Mouse (Mus musculus) embryonic facial prominence, embryonic 14.5 days (tissue): ENCODE measurements at regions not wholly inside any gene's neighbourhood (a gene's known extent, or its start where the extent isn't known, plus 50 kb on each side); places are given as distances from the start of the nearest gene placed in this dataset.

Experiments
- ATAC-seq: fragments of 200-750 bp; cut with Nextera tagmentation; 2 replicates; pipeline ENCODE4 v1.8.0; 2017; ENCODE audit warnings: low read depth, moderate number of reproducible peaks, moderate TSS enrichment
- DNase-seq: peaks from one replicate; pipeline ENCODE4 v3.0.0-alpha.2; 2015; ENCODE audit warnings: low spot score
- H3K27ac ChIP-seq: fragments of 300-500 bp; sonication (generic); replicated peaks from 2 replicates; pipeline ENCODE4 v1.5.1; 2014; ENCODE audit warnings: low read depth, mild to moderate bottlenecking, low read length, moderate library complexity
- H3K27me3 ChIP-seq: fragments of 300-500 bp; sonication (generic); replicated peaks from 2 replicates; pipeline ENCODE4 v1.6.1; 2014; ENCODE audit warnings: low read length; ENCODE audit not compliant: control insufficient read depth, insufficient read depth
- H3K36me3 ChIP-seq: fragments of 300-500 bp; sonication (generic); 2 replicates; pipeline ENCODE4 v1.6.1; 2014; ENCODE audit warnings: low read length, mixed read lengths; ENCODE audit not compliant: control insufficient read depth, insufficient read depth
- H3K4me1 ChIP-seq: fragments of 300-500 bp; sonication (generic); 2 replicates; pipeline ENCODE4 v1.6.1; 2014; ENCODE audit warnings: antibody characterized with exemption, low read length; ENCODE audit not compliant: control insufficient read depth, insufficient read depth
- H3K4me2 ChIP-seq: fragments of 300-500 bp; sonication (generic); 2 replicates; pipeline ENCODE4 v1.6.1; 2014; ENCODE audit warnings: low read depth, mild to moderate bottlenecking, low read length, moderate library complexity, mixed read lengths
- H3K4me3 ChIP-seq: fragments of 300-500 bp; sonication (generic); 2 replicates; pipeline ENCODE4 v1.5.1; 2014; ENCODE audit warnings: low read depth, mild to moderate bottlenecking, low read length
- H3K9ac ChIP-seq: fragments of 300-500 bp; sonication (generic); 2 replicates; pipeline ENCODE4 v1.6.1; 2014; ENCODE audit warnings: low read depth, mild to moderate bottlenecking, low read length, moderate library complexity, mixed read lengths
- H3K9me3 ChIP-seq: fragments of 300-500 bp; sonication (generic); 2 replicates; pipeline ENCODE4 v1.6.1; 2016; ENCODE audit warnings: low read length; ENCODE audit not compliant: control insufficient read depth
- WGBS: fragments of 180-500 bp; shearing (Covaris S2); extraction: QIAGEN DNeasy Blood & Tissue Kit; methylation state at CpG from one replicate; pipeline ENCODE4 v1.1.7; 2014; 5-methylcytosine and 5-hydroxymethylcytosine counted together

DNA sequence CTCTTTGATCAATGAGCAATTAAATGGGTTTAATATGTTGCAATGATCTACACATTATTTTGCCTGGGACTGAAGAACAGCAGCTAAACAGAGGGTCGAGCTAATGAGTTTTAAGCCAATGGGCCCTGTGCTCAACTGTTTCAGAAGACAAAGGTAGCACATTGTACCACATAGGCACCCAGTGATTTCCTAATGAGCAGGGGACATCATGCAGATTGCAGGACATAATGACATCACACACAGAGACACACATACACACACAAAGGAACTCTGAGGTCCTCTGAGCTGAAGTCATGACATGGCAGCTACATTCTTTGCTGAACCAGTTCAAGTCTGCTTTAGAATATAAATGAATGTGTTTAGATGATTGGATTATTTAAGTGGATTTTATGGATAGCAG is 71.9 kb downstream of the Zfp330 start:
- Histone ChIP-seq H3K9me3 (no peaks in the 10 kb centered on the region), H3K4me2 (no peak overlapping the region), H3K36me3 (no peaks in the 10 kb centered on the region), H3K9ac (no peak overlapping the region), H3K27me3 (no peaks in the 10 kb centered on the region), H3K4me1 (no peaks in the 10 kb centered on the region), H3K4me3 (no peak overlapping the region), H3K27ac (no peak overlapping the region)
- ATAC-seq (no peak), DNase-seq (no peak)
- 79% methylated on average over 1 of the region's 1 CpGs for WGBS

DNA sequence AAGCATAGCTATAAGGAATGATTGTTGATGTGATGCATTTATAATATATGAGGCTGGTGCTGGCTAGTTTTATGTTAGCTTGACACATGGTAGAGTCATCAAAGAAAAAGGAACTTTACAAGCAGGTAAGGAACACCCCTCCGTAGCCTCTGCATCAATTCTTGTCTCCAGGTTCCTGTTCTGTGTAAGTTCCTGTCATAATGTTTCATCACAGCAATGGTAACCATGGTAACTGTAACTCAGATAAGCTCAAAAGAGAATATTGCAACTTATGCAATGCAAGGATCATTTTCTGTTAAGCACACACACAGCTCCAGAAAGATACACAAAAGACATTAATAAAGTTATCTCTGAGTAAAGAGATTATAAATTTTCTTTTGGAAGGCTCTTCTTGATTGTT is 73.5 kb downstream of the Zfp330 start:
- H3K27me3 ChIP-seq = no peaks in the 10 kb centered on the region
- H3K27ac ChIP-seq = no peak overlapping the region
- H3K4me1 ChIP-seq = no peaks in the 10 kb centered on the region
- WGBS = 62% methylated on average over 1 of the region's 1 CpGs
- DNase-seq = no peak
- H3K4me3 ChIP-seq = no peak overlapping the region
- no peaks in the 10 kb centered on the region for H3K36me3 ChIP-seq
- no peak overlapping the region for H3K4me2 ChIP-seq
- ATAC-seq = no peak
- H3K9me3 ChIP-seq = no peaks in the 10 kb centered on the region
- no peak overlapping the region for H3K9ac ChIP-seq

DNA sequence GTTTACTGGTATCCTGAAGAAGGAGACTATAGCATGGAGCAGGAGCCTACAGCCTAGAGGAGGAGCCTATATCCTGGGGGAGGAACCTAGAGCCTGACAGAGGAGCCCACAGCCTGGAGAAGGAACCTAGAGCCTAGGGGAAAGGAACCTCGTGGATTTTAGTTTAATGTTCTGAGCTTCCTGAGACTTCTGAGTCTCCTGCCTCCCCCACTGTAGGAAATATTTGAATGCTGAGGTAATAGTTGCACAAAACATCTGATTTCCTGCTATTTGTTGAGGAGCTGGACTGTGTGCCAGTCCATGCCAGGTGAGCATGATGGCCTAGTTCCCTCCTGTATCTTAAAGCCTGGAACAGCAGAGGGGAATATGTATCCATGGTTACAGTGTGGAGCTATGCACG is 74.7 kb downstream of the Zfp330 start:
- no peaks in the 10 kb centered on the region for H3K4me1 ChIP-seq
- H3K36me3 ChIP-seq = no peaks in the 10 kb centered on the region
- 64% methylated on average over 2 of the region's 2 CpGs for WGBS
- no peaks in the 10 kb centered on the region for H3K9me3 ChIP-seq
- H3K27ac ChIP-seq = no peak overlapping the region
- no peak for ATAC-seq
- H3K27me3 ChIP-seq = no peaks in the 10 kb centered on the region
- no peak overlapping the region for H3K4me3 ChIP-seq
- no peak overlapping the region for H3K9ac ChIP-seq
- H3K4me2 ChIP-seq = no peak overlapping the region
- no peak for DNase-seq

DNA sequence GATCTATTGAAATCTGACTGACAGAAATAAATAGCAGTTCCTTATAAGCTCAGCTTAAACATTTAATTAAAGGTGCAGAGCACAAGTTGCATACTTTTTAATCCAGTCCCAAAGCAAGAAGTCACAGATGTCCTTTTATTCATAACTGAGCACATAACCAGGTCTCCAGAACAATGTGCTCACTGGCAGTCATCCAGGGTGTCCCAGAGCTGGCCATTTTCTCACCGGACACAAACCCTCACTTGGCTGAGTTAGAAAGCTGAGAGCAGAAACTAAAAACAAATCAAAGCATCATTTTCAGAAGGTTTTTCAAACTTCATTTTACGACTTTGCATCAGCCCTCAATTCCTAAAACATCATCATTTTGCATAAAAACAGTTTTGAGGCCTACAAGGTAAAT is 75.9 kb downstream of the Zfp330 start:
- no peaks in the 10 kb centered on the region for H3K36me3 ChIP-seq
- no peak overlapping the region for H3K4me3 ChIP-seq
- no peaks in the 10 kb centered on the region for H3K9me3 ChIP-seq
- no peaks in the 10 kb centered on the region for H3K27me3 ChIP-seq
- ATAC-seq (no peak), DNase-seq (no peak)
- no peak overlapping the region for H3K9ac ChIP-seq
- 56% methylated on average over 2 of the region's 2 CpGs for WGBS
- no peaks in the 10 kb centered on the region for H3K4me1 ChIP-seq
- H3K27ac ChIP-seq = no peak overlapping the region
- H3K4me2 ChIP-seq = no peak overlapping the region

DNA sequence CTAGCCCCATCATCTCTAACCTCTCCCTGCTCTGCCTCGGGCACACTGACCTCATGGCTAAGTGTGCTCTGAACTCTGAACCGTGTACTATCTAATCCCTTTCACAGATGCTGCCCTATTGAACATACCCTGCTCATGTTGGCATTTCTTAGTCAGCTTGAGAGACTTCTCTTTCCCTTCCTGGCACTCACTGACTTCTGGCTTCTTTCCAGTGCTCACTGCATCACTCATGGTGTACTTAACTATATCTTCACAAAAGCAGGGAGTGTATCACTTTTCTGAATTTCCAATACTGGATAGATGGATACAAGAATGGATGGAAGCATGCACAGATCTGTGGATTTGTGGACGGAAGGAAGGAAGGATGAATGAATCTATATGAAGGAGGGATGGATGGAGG is 80.9 kb downstream of the Zfp330 start:
- no peaks in the 10 kb centered on the region for H3K36me3 ChIP-seq
- H3K9me3 ChIP-seq = no peaks in the 10 kb centered on the region
- no peak overlapping the region for H3K9ac ChIP-seq
- no peak overlapping the region for H3K27ac ChIP-seq
- WGBS = 72% methylated on average over 3 of the region's 3 CpGs
- no peaks in the 10 kb centered on the region for H3K4me1 ChIP-seq
- no peaks in the 10 kb centered on the region for H3K27me3 ChIP-seq
- no peak overlapping the region for H3K4me2 ChIP-seq
- DNase-seq (no peak), ATAC-seq (no peak)
- no peak overlapping the region for H3K4me3 ChIP-seq

DNA sequence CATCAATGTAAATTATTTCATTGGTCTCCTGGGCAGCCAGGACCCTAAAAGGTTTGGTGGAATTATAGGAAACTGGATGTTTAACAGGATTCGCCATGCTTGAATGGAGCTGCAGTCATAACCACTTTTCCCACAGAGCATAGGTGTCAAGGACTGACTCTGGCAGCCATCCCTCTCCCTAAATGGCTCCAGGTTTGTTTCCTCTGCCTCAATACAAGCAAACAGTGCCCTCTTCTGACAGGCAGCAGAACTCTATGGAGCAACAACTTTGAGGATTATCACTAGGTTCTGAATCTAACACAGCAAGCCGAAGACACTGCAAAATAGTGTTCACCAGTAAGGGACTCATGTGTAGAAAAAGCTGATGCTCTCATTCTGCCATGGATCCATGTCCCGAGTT is 84.6 kb downstream of the Zfp330 start:
- no peak overlapping the region for H3K4me2 ChIP-seq
- no peak overlapping the region for H3K9ac ChIP-seq
- H3K27ac ChIP-seq = no peak overlapping the region
- 46% methylated on average over 3 of the region's 3 CpGs for WGBS
- ATAC-seq (peak; percentile 71), DNase-seq (peak; percentile 78)
- no peaks in the 10 kb centered on the region for H3K9me3 ChIP-seq
- H3K27me3 ChIP-seq = no peaks in the 10 kb centered on the region
- H3K4me1 ChIP-seq = no peaks in the 10 kb centered on the region
- no peak overlapping the region for H3K4me3 ChIP-seq
- no peaks in the 10 kb centered on the region for H3K36me3 ChIP-seq

DNA sequence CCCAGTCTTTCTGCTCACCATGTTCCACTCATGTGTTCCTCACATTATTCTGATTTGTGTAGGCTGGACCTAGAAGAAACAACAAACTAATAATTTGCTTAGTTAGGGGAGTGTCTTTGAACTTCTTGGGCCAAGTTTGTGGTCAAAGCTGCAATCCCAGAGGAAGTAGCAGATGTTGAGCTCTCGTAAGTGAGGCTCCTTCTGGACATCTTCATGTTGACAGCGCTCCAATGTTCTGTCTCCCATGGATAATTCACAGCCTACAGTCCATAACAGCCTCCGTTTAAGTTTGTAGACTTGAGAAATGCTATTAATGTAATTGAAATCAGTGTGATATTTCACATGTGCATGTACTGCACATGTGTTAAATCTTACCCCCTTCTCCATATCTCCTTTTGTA is 88.0 kb downstream of the Zfp330 start:
- H3K9me3 ChIP-seq = no peaks in the 10 kb centered on the region
- no peak for ATAC-seq
- H3K4me3 ChIP-seq = no peak overlapping the region
- H3K4me2 ChIP-seq = no peak overlapping the region
- no peaks in the 10 kb centered on the region for H3K27me3 ChIP-seq
- DNase-seq = peak; percentile 27
- H3K36me3 ChIP-seq = no peaks in the 10 kb centered on the region
- no peak overlapping the region for H3K9ac ChIP-seq
- H3K4me1 ChIP-seq = no peaks in the 10 kb centered on the region
- no peak overlapping the region for H3K27ac ChIP-seq
- 69% methylated on average over 3 of the region's 3 CpGs for WGBS

DNA sequence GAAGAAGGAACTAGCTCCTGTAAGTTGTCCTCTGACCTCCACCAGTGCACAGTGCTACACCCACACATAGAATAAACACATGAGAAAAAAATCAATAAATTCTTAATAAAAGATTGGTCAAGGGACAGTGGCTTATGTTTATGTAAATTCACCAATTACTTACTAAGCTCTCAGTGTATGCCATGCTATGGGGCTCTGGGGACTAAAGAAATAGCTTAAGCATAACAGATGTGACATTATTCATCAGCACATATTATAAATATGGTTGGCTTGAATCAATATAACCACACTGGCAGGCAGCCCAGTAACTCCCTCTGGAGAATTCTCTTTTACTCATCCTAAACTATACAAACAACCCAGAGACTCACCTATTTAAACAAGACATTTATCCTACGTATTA is 95.2 kb downstream of the Zfp330 start:
- 0 out of 2 replicates have a peak, but pooled peaks have one; percentile 12 for ATAC-seq
- H3K27ac ChIP-seq = no peak overlapping the region
- H3K9ac ChIP-seq = no peak overlapping the region
- no peak overlapping the region for H3K4me2 ChIP-seq
- H3K27me3 ChIP-seq = no peaks in the 10 kb centered on the region
- H3K9me3 ChIP-seq = no peaks in the 10 kb centered on the region
- no peaks in the 10 kb centered on the region; the same call in 1 of the 2 replicates for H3K4me1 ChIP-seq
- 47% methylated on average over 1 of the region's 1 CpGs for WGBS
- H3K36me3 ChIP-seq = no peaks in the 10 kb centered on the region
- DNase-seq = peak; percentile 36
- no peak overlapping the region for H3K4me3 ChIP-seq

DNA sequence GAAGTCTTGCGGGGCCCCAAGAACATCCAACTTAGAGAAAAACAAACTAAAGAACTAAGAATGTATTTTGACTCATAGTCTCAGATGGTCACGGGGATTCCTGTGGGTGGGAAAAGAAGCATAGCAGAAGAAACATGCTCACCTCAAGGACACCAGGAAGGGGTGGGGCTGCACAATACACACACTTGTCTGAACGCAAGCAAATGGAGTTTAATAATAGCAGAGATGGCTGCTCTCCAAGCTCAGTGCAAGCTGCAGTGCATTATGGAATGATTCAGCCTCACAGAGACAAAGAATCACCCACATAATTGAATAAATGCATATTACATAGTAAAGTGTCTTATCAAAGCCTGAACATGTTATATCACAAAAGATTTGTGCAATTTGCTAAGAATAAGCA is 96.2 kb downstream of the Zfp330 start:
- no peak for ATAC-seq
- H3K27ac ChIP-seq = no peak overlapping the region
- no peak overlapping the region for H3K9ac ChIP-seq
- WGBS = 72% methylated on average over 3 of the region's 3 CpGs
- DNase-seq = no peak
- H3K4me3 ChIP-seq = no peak overlapping the region
- H3K4me1 ChIP-seq = no peaks in the 10 kb centered on the region; the same call in 1 of the 2 replicates
- no peaks in the 10 kb centered on the region for H3K9me3 ChIP-seq
- H3K4me2 ChIP-seq = no peak overlapping the region
- no peaks in the 10 kb centered on the region for H3K36me3 ChIP-seq
- H3K27me3 ChIP-seq = no peaks in the 10 kb centered on the region
